18 mouse cellular contexts compared by ENCODE assay signal in the genomic region with DNA sequence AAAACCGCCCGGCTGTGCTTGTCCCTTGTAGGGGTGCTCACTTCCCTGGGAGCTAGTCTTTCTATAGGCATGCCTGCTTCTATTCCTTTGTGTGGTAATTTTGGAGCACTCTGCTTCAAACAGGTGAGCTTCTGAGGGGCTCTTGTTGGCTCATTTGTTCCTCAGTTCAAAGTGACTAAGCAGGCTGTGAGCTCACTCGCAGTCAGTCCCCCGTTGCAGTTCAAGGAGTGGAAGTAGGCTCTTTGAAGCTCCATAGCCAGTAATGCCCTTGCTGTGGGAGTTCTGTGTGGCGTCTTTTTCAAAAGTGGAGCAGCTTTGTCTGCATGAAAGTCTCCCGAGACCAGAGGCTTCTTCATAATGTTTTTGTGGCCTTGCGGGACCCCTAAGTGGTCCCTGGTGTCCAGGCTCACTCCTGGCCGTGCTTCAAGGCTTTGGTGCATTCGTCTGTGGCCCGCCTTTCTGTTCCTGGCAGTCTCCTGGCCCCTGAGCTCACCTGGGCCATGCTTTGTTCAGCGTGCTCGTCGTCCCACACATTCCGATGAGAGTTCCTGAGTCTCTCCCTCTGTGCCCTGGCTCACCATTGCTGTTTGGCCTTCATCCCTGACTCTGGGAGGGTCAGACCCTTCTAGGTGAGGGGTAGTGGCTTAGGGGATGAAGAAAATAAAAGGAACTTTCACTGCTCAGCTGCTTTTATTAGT. TPM values are rescaled to one million over a fixed set of nuclear protein-coding genes. Genes with fewer than 3 reads are reported as not detected.
DNase-seq lines count a peak whose midpoint lies in the region; ATAC-seq and TF ChIP-seq lines count a peak whose summit lies in the region.
"Had no signal": no experiment of that assay in that cellular context is flagged by ENCODE, and none has a peak within 500 bp of the region (broad histone marks: within the 10 kb centered on the region; RNA-seq: fewer than 3 reads in every experiment).

No protein-coding gene starts in this region.

- no peak for ATAC-seq in heart, postnatal 0 days (ENCODE audit: insufficient read depth, low read depth)
- ATAC-seq in lung, embryonic 16.5 days (ENCODE audit: low read depth): no peak
- ATAC-seq in limb, embryonic 11.5 days (ENCODE audit: insufficient number of reproducible peaks, low FRiP score, low TSS enrichment, low read depth): no peak
- ATAC-seq: CD4-positive, CD25-positive, alpha-beta regulatory T cell, adult 4 months; hindbrain, embryonic 16.5 days; intestine, embryonic 15.5 days had no signal

- H3K9ac ChIP-seq in heart, postnatal 0 days (replicated peaks; ENCODE audit: low read depth, low read length): no peak overlapping the region
- peak overlapping the region; percentile 29; the same call in 1 of the 2 replicates for H3K9ac ChIP-seq in lung, embryonic 16.5 days (ENCODE audit: low read length)
- H3K9ac ChIP-seq in limb, embryonic 11.5 days (ENCODE audit: low read length): no peak overlapping the region
- H3K9ac ChIP-seq: intestine, embryonic 15.5 days had no signal

- no peak overlapping the region for H3K4me3 ChIP-seq in heart, postnatal 0 days (ENCODE audit: low read depth, low read length)
- no peak overlapping the region for H3K4me3 ChIP-seq in lung, embryonic 16.5 days (ENCODE audit: low read length)
- H3K4me3 ChIP-seq in limb, embryonic 11.5 days (ENCODE audit: low read depth, low read length): no peak overlapping the region
- H3K4me3 ChIP-seq: intestine, embryonic 15.5 days; layer of hippocampus, adult 2 months had no signal

- H3K27me3 ChIP-seq in heart, postnatal 0 days (ENCODE audit: control insufficient read depth, insufficient read depth, low read length): no peaks in the 10 kb centered on the region
- H3K27me3 ChIP-seq in lung, embryonic 16.5 days (ENCODE audit: control insufficient read depth, insufficient read depth, low read depth, low read length): no peaks in the 10 kb centered on the region
- no peaks in the 10 kb centered on the region for H3K27me3 ChIP-seq in limb, embryonic 11.5 days (ENCODE audit: control insufficient read depth, insufficient read depth, low read length)
- H3K27me3 ChIP-seq: intestine, embryonic 15.5 days had no signal

- DNase-seq in heart, adult 11 months: peak; percentile 86
- no peak for DNase-seq in heart, postnatal 4 days
- no peak for DNase-seq in heart, postnatal 0 days (ENCODE audit: low spot score)
- no peak for DNase-seq in heart, adult 18-20 months
- no peak for DNase-seq in lung, postnatal 25 days (ENCODE audit: low spot score)
- DNase-seq in limb, embryonic 11.5 days (ENCODE audit: low spot score): no peak
- no peak for DNase-seq in adrenal gland, adult 8-10 months
- DNase-seq: adrenal gland, postnatal 36 days; cerebellum, adult 11 months; cerebellum, adult 9-11 months; gastrocnemius, postnatal 36 days; heart, postnatal 14 days had no signal

- H3K4me2 ChIP-seq in heart, postnatal 0 days (ENCODE audit: low read depth, low read length): no peak overlapping the region
- H3K4me2 ChIP-seq in lung, embryonic 16.5 days (ENCODE audit: low read depth, low read length): no peak overlapping the region
- no peak overlapping the region for H3K4me2 ChIP-seq in limb, embryonic 11.5 days (ENCODE audit: low read depth, severe bottlenecking)
- H3K4me2 ChIP-seq: intestine, embryonic 15.5 days had no signal

- no peaks in the 10 kb centered on the region for H3K9me3 ChIP-seq in heart, postnatal 0 days (replicated peaks; ENCODE audit: control insufficient read depth, low read length)
- no peaks in the 10 kb centered on the region for H3K9me3 ChIP-seq in lung, embryonic 16.5 days (ENCODE audit: control insufficient read depth, low read length)
- H3K9me3 ChIP-seq in limb, embryonic 11.5 days (ENCODE audit: control insufficient read depth, low read length): no peaks in the 10 kb centered on the region
- H3K9me3 ChIP-seq: intestine, embryonic 15.5 days had no signal

- peaks cover 74% of the 10 kb centered on the region for H3K4me1 ChIP-seq in heart, postnatal 0 days (ENCODE audit: control insufficient read depth, insufficient read depth)
- H3K4me1 ChIP-seq in lung, embryonic 16.5 days (replicated peaks; ENCODE audit: control insufficient read depth, insufficient read depth, low read length): peaks cover 38% of the 10 kb centered on the region
- H3K4me1 ChIP-seq in limb, embryonic 11.5 days (ENCODE audit: control insufficient read depth, insufficient read depth, low read length): peaks cover 20% of the 10 kb centered on the region

- H3K36me3 ChIP-seq in heart, postnatal 0 days (replicated peaks; ENCODE audit: control insufficient read depth, insufficient read depth, low read length): peaks cover 8% of the 10 kb centered on the region
- H3K36me3 ChIP-seq in lung, embryonic 16.5 days (ENCODE audit: control insufficient read depth, insufficient read depth, low read length): no peaks in the 10 kb centered on the region; the same call in 1 of the 2 replicates
- H3K36me3 ChIP-seq in limb, embryonic 11.5 days (ENCODE audit: control insufficient read depth, insufficient read depth, low read length): 0 out of 2 replicates have a peak, but pooled peaks cover under 1% of the 10 kb centered on the region
- H3K36me3 ChIP-seq: intestine, embryonic 15.5 days had no signal

- no peak for TF ChIP-seq EP300 in heart, postnatal 0 days (IDR thresholded peaks at IDR 0.05; ENCODE audit: low read depth)

- TF ChIP-seq CTCF in heart, postnatal 0 days (IDR thresholded peaks at IDR 0.05; ENCODE audit: low read depth): no peak

- H3K27ac ChIP-seq in heart, postnatal 0 days (ENCODE audit: low read depth): peak overlapping the region; percentile 21
- peak overlapping the region; percentile 14 for H3K27ac ChIP-seq in lung, embryonic 16.5 days (ENCODE audit: low read length)
- H3K27ac ChIP-seq in limb, embryonic 11.5 days (replicated peaks; ENCODE audit: low read depth, low read length): peak overlapping the region; percentile 23; the same call in 1 of the 2 replicates
- H3K27ac ChIP-seq: intestine, embryonic 15.5 days; layer of hippocampus, adult 2 months; macrophage had no signal

- 58% methylated on average over 14 of the region's 14 CpGs for WGBS in heart, postnatal 0 days
- 59% methylated on average over 14 of the region's 14 CpGs for WGBS in lung, embryonic 16.5 days
- 67% methylated on average over 14 of the region's 14 CpGs for WGBS in limb, embryonic 11.5 days

RNA-seq across cellular contexts. Expression of a gene that starts 9.5 kb away (rescaled TPM):
- 10 to 100 TPM; 93.1 to 97.9 TPM for total RNA-seq in heart, postnatal 4 days (2021)
- total RNA-seq in heart, postnatal 0 days (2014; rRNA removed; ENCODE audit: low replicate concordance): 40.8 and 72.6 TPM in 2 replicates
- 9.5 and 11.1 TPM in 2 replicates for polyA plus RNA-seq in heart, postnatal 0 days (2015; fragmentation: Nextera tagmentation; extraction: Ambion mirVana)
- total RNA-seq in heart, adult 18-20 months (2021): 10 to 100 TPM; 48.4 to 55.5 TPM
- polyA plus RNA-seq in lung, embryonic 16.5 days (2015; fragmentation: Nextera tagmentation; extraction: Ambion mirVana): 5.4 and 5.7 TPM in 2 replicates
- polyA plus RNA-seq in limb, embryonic 11.5 days (2014; fragmentation: Nextera tagmentation; extraction: Ambion mirVana): 8.0 and 10.3 TPM in 2 replicates
- 10 to 100 TPM; 72.3 to 88.2 (median 80.0) TPM for total RNA-seq in adrenal gland, adult 8-10 months (2022)
